Mouse (Mus musculus) ovary, postnatal 36 days (tissue): ENCODE data around the gene Zfp598.
"Not testable (repeated sequence)": the region's sequence is repeated elsewhere in the genome, so short reads cannot be mapped to it uniquely, and the experiment has no call there.

Experiments
- DNase-seq: peaks from one replicate; pipeline ENCODE4 v3.0.0; 2022; ENCODE audit warnings: low spot score, mixed read lengths

The Zfp598 gene

DNA sequence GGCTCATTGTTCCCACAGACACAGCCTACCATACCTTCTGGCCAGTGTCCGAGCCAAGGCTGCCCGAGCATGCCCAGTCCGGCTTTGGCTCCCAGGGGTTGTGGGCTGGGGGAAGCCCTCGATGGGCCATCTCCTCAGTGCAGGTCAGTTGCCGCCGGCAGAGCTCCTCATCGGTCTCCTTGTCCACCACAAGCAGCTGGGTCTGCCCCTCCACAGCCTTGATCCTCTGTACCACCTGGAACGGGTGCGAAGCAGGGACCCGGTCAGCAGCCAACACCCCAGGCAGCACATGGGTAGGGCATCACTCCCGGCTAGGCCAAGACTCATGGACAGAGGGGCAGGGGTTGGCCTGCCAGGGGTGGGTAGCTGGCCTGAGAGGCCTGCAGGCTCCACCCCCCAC lies 22.0 kb upstream of the Zfp598 start:
- DNase-seq: no peak

DNA sequence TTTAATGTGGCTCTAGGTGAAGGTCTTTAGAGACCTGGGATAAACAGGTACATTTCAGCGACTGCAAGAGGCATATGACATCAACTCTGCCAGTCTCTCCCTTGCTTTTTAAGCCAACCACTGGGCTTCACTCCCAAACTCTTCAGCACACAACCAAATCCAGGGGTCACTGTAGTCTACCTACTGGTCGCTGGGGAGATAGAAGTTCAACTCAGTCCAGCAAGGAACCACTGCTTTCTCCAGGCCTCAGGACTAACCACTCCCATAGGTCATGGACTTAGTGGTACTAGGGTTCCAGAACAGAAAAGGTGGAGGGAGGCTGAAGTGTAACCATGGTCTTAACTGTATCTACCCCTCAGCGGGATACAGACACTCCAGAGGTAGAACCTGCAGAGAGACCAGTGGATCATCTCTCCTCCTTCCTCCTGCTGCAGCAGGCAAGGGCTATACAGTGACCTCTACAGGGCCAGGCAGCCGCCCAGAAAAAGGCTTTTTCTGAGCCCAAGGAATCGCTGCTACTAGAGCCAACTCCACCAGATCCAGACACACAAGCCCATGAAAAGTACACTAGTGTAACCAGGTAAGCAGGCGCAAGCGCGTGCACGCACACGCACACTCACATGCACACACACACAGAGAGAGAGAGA lies 20.6 kb upstream of the Zfp598 start:
- no peak for DNase-seq

DNA sequence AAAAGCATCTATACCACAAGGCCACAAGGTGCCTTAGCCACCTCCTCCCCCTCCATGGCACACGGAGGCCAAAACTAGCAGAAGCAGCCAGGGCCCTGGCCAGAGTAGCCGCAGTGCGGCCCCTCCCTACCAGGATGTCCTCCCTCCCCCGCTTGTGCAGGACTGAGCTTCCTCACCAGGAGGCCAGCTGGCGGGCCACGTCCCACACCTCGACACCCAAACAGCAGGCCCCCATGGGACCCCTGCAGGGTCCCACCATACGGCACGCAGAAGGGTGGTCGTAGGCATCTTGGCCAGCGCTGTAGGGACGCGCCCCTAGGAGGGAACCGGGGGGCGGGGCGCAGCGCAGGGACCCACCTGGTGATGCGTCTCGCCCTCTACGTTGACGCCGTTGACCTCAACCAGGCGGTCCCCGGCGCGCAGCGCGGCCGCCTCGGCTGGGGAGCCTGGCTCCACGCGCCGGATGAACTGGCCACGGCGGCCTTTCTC lies 19.9 kb upstream of the Zfp598 start:
- DNase-seq: peak; percentile 59

DNA sequence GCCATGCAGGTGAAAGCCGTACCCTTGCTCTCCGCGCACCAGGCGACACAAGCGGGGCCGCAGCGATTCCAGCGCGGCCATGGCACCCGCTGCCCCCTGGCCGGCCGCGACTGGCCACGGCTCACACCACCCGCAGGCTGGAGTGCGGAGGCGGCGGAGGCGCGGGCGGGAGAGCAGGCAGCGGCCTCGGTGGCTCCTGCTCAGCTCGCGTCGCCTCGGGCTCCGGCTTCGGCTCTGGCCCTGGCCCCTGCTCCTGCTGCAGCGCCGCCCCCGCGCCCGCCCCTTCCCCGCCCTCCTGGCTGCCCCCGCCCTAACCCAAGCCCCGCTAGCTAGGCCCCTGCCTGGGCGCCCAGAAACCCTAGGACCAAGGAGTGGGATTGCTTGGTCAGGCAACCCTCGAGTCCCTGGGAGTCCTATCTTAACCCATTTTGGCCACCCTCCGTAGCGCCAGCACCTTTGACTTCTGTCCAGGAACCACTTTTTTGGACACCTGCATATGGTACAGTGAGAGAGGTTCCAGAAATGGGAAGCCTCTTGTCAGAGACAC lies 19.3 kb upstream of the Zfp598 start, which contains the start of gene Slc9a3r2:
Slc9a3r2 (minus strand) TSS at position 258 of the 547 bp plus-strand sequence.
- DNase-seq: peak; percentile 71

DNA sequence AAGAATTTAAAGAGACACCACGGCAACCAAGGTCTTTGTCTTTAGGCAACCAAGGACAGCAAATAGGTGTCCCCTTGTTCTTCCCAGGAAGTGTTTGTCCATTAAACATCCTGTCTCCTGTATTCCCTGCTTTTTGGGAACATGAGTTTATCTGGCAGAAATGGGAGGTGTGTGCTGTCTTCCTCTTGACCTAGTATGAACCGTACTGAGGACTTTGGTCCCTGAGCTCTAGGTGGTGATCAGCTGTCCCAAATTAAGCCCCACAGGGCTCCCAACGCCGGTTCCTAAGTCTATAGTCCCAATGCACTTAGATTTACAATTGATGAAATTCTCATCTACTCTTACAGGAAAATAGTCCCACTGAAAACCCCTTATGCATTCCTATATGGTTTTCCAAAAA lies 18.7 kb upstream of the Zfp598 start:
- no peak for DNase-seq

DNA sequence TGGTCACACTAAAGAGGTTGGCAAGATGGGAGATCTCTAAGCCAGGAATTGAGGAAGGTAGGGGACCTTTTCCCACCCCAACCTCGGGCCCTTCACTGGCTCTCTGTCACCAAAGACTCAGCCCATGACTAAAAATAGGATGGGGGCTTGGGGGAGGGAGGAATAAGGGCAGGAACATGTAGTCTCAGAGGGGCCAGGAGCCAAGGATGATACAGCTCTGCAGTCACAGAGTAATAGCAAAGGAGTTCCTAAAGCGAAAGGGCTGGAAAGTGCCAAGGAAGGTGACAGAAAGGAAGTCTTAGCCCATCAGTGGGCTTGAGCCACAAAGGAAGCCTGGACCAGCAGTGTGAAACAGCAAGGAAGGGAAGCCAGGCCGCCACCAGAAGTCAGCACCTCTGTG lies 17.7 kb upstream of the Zfp598 start:
- DNase-seq: no peak

DNA sequence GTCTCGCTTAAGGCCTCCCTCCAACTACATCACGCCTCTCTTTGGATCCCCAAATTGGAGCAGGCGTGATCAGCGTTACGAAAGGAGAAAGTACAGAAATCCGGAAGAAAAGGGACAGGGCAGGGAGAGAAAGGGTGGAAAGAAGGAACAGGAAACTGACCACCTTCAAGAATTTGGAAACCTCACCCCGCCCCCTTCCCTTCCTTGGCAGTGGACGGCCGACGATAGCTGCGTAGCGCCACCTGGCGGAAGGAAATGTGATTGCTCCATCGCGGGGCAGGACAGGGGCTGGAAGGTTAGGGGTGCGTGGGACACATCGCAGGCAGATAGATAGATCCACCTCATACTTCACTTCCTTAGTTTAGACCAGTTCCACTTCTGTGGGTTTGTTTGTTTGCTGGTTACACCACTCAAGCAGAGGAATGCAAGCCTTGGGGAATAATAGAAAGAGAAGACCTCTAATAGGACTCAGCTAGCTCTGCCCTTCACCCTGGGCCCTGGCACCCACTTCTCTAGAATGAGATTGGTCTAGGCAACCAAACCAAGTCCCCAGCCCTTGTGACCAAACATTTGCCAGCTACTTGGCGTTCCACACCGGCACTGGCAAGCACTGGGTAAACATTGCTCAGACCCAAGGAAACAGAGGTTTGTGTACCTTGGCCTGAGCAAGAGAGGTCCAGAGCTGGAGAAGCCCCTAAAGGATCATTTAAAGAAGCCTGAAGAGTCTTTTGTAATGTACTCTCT lies 15.3 kb upstream of the Zfp598 start:
- peak; percentile 71 for DNase-seq

DNA sequence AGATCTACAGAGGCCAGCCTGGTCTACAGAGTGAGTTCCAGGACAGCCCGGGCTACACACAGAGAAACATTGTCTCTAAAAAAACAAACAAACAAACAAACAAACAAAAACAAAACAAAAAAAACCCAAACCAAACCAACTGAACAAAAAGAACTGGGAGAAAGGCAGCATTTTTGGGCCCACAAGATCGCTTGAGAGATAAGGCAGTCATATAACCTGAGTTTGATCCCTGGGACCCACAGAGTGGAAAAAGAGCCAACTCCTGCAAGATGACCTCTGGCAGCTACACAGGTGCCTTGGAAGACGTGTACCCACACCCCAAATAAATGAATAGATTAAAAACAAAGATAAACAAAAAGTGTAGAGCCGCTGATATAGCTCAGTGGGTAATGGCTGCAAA lies 14.5 kb upstream of the Zfp598 start:
- DNase-seq: no peak

DNA sequence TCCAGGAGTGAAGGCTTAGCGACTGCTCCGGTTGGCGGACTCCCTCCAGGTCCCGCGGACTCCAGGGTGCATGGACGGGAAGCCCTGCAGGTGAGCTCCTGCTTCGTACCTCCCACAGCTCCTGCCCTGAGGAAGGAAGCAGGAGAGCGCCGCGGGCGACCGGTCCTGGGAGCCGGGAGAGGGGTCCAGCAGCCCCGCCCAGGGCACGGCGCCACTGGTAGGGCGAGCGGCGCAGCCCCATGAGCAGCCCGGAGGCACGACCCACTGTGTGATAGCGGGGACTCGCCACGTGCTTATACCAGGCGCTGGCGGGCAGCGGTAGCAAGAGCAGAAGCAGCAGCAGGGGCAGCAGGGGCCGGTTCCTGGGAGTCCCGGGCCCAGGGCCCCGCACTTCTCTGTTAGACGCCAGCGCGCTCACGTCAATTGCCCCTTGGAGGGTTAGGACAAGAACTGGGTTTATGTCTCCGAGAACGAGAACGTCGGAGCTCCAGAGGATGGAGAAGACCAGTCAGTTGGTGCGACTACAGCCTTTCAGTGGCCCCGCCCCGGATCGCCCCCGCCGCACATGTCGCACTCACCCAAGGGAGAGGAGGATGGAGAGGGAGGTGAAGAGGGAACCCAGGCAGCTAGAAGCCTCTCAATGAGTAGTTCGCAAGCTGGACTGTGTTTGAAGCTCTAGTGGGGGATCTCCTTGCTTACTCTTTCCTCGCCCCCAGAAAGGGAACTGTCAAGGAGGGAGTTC lies 11.3 kb upstream of the Zfp598 start, which contains the start of gene Npw:
Npw (minus strand) TSS at position 441 of the 742 bp plus-strand sequence.
- DNase-seq: peak; percentile 40

DNA sequence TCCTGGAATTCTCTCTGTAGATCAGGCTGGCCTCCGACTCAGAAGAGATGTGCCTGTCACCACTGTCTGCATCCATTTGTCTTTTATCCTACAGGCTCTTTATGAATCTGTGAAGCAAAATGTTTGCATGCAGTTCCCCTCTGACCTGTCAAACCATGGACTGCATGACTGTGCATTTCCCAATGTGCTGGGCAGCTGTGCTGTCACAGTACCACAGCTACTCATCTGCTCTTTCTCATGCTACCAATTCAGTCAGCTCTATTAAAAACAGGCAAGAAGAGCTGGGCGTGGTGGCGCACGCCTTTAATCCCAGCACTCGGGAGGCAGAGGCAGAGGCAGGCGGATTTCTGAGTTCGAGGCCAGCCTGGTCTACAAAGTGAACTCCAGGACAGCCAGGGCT lies 2.5 kb upstream of the Zfp598 start:
- DNase-seq: not testable (repeated sequence)

DNA sequence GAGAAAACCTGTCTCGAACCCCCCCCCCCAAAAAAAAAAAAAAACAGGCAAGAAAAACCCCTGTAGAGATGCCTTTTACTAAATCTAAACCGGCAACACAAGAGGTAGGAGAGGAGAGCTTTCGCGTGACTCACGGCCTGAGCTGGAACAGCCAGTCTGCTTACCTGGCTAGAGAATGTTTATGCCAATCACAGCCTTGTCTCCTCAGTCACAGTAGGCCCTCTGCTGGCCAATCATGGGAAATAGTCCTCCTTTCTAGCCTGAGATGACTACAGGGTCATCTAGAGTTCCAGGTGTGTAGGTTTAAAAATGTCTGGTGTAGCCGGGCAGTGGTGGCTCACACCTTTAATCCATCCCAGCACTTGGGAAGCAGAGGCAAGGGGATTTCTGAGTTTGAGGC lies 2.1 kb upstream of the Zfp598 start:
- DNase-seq: peak; percentile 31

DNA sequence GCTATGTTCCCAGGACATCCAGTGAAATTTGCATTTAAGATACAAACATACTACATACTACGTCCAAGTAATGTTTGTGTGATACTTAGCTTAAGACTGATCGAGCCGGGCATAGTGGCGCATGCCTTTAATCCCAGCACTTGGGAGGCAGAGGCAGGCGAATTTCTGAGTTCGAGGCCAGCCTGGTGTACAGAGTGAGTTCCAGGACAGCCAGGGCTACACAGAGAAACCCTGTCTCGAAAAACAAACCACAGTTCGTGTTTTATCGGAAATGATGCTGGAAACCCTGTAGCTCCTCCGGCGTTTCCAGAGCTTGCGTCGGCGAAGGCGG lies 308 bp upstream of the Zfp598 start:
- DNase-seq: not testable (repeated sequence)

DNA sequence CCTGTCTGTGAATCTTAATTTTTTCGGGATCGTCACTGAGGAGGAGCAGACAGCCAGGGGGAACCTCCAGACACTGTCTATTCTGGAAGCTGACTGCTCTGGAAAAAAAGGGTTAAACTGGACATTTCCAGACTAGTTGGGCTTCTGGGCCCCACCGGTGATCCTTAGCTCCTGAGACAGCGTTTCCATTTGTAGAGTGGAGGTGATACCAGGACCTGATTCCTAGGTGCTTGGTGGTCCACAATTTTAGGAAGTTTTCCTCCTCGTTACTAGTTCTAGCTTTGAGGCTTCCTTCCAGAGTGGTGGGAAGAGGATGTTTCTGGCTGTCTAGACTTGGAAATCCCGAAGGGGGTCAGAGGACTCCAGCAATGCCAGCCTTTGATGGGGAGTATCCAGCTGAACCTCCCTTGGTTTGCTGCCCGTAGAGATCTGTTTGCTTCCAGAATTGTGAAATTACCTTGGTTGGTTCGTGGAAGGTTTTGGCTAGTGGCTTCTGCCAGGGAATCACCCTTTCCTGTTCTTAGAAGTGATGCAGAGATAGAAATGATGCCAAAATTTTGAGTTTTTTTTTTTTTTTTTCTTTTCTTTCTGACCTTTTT lies 858 bp downstream of the Zfp598 start:
- DNase-seq: no peak

DNA sequence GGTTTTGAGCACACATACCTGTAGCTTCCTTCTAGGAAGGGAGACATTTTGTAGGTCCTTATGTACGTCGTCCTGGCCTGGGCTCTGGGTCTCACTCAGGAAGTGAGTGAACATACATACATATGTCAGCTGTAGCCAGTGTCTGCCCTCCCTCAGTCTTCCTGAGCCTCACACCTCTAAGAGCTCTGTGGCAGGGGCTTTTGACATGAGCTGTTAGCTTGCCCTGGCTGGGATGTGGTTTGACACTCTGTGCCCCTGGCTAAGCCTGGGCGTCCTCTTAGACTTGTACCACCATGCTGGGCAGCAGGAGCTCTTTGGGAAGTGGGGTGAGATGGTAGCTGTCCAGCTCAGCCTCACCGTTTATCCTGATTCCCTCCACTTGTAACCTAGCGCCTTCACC lies 1.9 kb downstream of the Zfp598 start:
- DNase-seq: no peak

DNA sequence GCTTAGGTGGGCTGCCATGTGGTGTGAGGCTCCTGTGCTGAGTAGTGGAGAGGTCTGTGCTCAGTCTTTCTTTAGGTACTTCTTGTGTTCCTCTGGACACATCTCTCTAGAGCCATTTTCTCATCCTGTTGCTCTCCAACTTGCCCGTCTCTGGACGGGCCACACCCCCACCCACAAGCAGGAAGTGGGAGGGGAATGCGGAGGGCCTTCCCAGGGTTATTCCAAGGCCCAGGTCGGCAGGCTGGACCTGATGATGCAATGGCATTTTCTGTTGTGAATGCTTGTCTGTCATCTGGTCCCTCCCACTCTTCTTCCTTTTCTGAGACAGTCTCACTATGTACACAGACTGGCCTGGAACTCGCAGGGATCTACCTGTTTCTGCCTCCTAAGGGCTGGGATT lies 2.7 kb downstream of the Zfp598 start:
- DNase-seq: peak; percentile 38

DNA sequence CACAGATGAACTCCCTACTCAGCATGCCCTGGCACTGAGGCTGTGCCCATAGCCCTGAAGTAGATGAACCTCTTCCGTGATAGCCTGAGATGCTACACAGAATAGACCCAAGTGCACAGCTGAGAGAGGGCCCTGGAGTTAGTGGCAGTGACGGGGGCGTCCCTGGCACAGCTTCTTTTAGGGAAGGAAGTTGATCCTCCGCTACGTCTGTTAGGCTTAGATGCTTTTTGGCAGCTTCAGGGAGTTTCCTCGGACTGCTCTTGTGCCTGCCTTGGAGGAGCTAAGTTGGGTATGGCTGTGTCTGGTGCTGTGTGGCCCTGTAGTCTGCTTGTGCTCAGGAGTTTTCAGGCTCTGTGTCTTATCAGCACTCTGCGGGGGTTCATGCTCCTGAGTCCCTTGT lies 4.8 kb downstream of the Zfp598 start:
- DNase-seq: no peak

DNA sequence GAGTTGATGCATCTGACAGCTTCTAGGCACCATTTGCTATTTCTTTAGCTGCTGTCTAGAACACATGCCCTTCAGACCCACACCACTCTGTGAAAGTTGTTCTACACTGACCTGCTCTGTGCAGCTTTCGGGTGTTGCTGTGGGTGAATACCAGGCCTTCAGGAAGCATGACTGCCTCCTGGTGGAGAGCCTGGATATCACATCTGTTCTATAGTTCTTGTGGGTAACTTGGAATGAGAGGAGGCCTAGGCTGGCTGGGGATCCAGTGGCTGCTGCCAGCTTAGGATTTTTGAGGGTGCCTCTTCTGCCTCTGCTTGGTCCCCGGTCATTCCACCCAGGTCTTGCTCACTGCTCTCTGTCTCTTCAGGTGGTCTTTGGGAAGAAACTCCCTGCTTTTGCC lies 6.7 kb downstream of the Zfp598 start:
- peak; percentile 35 for DNase-seq

DNA sequence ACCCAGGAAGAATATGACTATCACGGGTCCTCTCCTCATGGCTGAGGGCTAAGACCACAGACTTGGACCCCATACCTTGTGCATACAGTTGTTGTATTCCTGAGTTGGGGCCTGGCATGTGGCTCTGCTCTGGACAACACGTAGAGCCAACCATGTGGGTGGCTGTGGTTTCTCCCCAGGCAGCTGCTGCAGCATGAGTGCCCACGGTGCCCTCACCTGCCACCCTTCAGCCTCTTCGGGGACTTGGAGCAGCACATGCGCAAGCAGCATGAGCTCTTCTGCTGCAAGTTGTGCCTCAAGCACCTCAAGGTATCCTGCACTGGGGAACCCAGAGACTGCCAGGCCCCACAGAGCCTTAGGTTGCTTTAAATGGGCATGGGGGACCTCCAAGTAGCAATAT lies 7.4 kb downstream of the Zfp598 start:
- no peak for DNase-seq

DNA sequence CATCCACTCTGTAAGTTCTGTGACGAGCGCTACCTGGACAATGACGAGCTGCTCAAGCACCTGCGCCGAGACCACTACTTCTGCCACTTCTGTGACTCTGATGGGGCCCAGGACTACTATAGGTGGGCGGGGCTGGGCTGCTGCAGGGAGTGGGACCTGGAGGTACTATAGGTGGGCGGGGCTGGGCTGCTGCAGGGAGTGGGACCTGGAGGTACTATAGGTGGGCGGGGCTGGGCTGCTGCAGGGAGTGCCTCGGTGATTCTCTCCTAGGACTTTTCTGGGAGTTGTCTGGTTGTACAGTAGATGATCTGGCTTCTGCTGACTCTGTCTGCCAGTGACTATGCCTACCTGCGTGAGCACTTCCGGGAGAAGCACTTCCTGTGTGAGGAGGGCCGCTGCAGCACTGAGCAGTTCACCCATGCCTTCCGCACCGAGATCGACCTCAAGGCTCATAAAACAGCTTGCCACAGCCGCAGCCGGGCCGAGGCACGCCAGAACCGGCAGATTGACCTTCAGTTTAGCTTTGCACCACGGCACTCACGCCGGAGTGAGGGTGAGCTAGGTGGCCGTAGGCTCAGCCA lies 8.1 kb downstream of the Zfp598 start:
- DNase-seq: no peak

DNA sequence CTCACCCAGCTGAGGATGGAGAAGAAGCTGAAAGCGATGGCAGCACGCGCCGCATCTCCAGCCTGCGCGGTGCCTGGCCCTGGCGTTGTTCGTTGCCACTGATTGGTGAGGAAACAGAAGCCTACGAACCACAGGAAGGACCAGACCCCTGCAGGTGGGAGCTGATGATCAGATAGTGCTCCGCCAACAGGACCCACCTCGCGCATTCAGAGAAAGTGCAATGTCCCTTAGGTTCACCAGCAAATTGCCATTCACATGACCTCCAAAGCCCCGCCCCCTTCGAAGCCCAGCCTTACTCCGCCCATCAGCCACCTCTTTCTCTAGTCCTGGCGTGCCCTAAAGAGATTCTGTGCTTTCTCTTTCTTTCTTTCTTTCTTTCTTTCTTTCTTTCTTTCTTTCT lies 17.0 kb downstream of the Zfp598 start:
- no peak for DNase-seq

DNA sequence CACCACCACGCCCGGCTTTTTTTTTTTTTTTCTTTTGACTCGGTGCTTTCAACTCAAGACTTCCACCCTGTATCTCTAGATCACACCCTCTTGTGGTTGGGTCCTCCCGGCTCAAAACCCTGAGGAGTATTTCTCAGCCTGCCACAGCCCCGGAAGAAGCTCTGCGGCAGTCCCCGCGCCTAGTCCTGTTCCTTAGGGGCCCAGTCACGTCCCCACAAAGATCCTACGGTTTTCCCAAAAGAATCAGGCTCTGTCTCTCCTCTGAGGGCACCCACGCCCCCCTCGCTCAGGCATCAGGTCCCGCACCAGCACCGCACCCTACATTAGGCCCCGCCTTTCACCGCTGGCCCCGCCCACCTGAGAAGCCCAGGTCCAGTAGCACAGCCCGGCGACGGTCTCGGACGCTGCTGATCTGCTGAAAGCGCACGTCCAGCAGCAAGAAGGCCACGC lies 17.7 kb downstream of the Zfp598 start:
- peak; percentile 63 for DNase-seq

DNA sequence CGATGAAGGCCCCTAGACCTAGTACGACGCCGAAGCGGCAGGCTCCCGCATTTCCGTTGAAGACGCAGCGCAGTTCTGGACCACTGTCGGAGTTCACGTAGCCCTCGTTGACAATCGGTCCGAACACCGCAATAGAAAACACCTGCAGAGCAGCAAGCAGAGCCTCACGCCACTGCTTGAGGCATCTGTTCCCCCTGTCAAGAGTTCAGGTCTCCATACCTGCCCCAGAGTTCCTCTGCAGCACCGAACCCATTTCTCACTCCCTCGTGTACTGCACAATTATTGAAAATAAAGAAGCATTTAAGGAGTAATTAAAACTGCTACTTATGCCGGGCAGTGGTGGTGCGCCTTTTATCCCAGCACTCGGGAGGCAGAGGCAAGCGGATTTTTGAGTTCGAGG lies 18.1 kb downstream of the Zfp598 start:
- DNase-seq: no peak
